Mouse (Mus musculus): ENCODE measurements around the gene Hist1h2ai.
"Not testable (repeated sequence)": the region's sequence is repeated elsewhere in the genome, so short reads cannot be mapped to it uniquely, and the experiment has no call there.

GRCm38 (mm10) chr13:21721107-21721756 lies 5.0 kb downstream of the Hist1h2ai start:
- TF ChIP-seq POLR2A (IDR thresholded peaks at IDR 0.05; ENCODE audit: borderline replicate concordance, control insufficient read depth, low read depth, low read length), result peak; percentile 56; the same call in 1 of the 2 replicates
- not testable (repeated sequence) for TF ChIP-seq CTCF (IDR thresholded peaks at IDR 0.05; ENCODE audit: control insufficient read depth, insufficient read depth, low read length)

All from bone marrow, adult 2 months (tissue).